Mouse (Mus musculus): ENCODE data around the gene Olfr1425. TPM values are rescaled to one million over a fixed set of nuclear protein-coding genes. Genes with fewer than 3 reads are reported as not detected.
"Not testable (repeated sequence)": the region's sequence is repeated elsewhere in the genome, so short reads cannot be mapped to it uniquely, and the experiment has no call there.

Gene Olfr1425
- total RNA-seq (2014; rRNA removed; ENCODE audit: low replicate concordance) (not detected in 2 replicates), polyA plus RNA-seq (2015; fragmentation: Nextera tagmentation; extraction: Ambion mirVana) (not detected in 2 replicates)

GRCm38 (mm10) chr19:12077631-12078030 is at the start of gene Olfr1425:
Olfr1425 (minus strand) TSS chr19:12077731.
- H3K4me1 ChIP-seq (ENCODE audit: control insufficient read depth, insufficient read depth); H3K4me2 ChIP-seq (ENCODE audit: low read depth, low read length); H3K36me3 ChIP-seq (replicated peaks; ENCODE audit: control insufficient read depth, insufficient read depth, low read length); DNase-seq (ENCODE audit: low spot score); H3K4me3 ChIP-seq (ENCODE audit: low read depth, low read length); H3K9me3 ChIP-seq (replicated peaks; ENCODE audit: control insufficient read depth, low read length); ATAC-seq (ENCODE audit: insufficient read depth, low read depth); H3K27me3 ChIP-seq (ENCODE audit: control insufficient read depth, insufficient read depth, low read length); H3K27ac ChIP-seq (ENCODE audit: low read depth); H3K9ac ChIP-seq (replicated peaks; ENCODE audit: low read depth, low read length): not testable (repeated sequence)
- 70% methylated on average over 4 of the region's 4 CpGs for WGBS

- H3K36me3 ChIP-seq (replicated peaks; ENCODE audit: control insufficient read depth, insufficient read depth, low read length), result no peaks in the 10 kb centered on the region
- no peaks in the 10 kb centered on the region for H3K27me3 ChIP-seq (ENCODE audit: control insufficient read depth, insufficient read depth, low read length)
- no peak within 1 kb of the TSS for H3K9ac ChIP-seq (replicated peaks; ENCODE audit: low read depth, low read length)
- ATAC-seq (ENCODE audit: insufficient read depth, low read depth), result no peak
- H3K4me1 ChIP-seq (ENCODE audit: control insufficient read depth, insufficient read depth), result no peaks in the 10 kb centered on the region
- no peak within 1 kb of the TSS for H3K27ac ChIP-seq (ENCODE audit: low read depth)
- 65% methylated on average over 3 of the region's 3 CpGs for WGBS
- DNase-seq (ENCODE audit: low spot score), result no peak
- H3K4me3 ChIP-seq (ENCODE audit: low read depth, low read length), result no peak within 1 kb of the TSS
- H3K4me2 ChIP-seq (ENCODE audit: low read depth, low read length), result no peak within 1 kb of the TSS
- no peaks in the 10 kb centered on the region for H3K9me3 ChIP-seq (replicated peaks; ENCODE audit: control insufficient read depth, low read length)
- TF ChIP-seq CTCF (IDR thresholded peaks at IDR 0.05; ENCODE audit: low read depth), result no peak
- TF ChIP-seq EP300 (IDR thresholded peaks at IDR 0.05; ENCODE audit: low read depth), result no peak
Measured at GRCm38 (mm10) chr19:12123103-12123502, 45.6 kb upstream of the Olfr1425 start, which contains the start of gene Olfr76. Olfr76 (minus strand) TSS chr19:12123203.

- ATAC-seq (ENCODE audit: insufficient read depth, low read depth), result no peak
- no peak overlapping the region for H3K4me3 ChIP-seq (ENCODE audit: low read depth, low read length)
- no peaks in the 10 kb centered on the region for H3K27me3 ChIP-seq (ENCODE audit: control insufficient read depth, insufficient read depth, low read length)
- no peaks in the 10 kb centered on the region for H3K9me3 ChIP-seq (replicated peaks; ENCODE audit: control insufficient read depth, low read length)
- DNase-seq (ENCODE audit: low spot score), result no peak
- H3K4me1 ChIP-seq (ENCODE audit: control insufficient read depth, insufficient read depth), result no peaks in the 10 kb centered on the region
- WGBS, result 78% methylated on average over 3 of the region's 3 CpGs
- no peak overlapping the region for H3K4me2 ChIP-seq (ENCODE audit: low read depth, low read length)
- no peaks in the 10 kb centered on the region for H3K36me3 ChIP-seq (replicated peaks; ENCODE audit: control insufficient read depth, insufficient read depth, low read length)
- no peak overlapping the region for H3K27ac ChIP-seq (ENCODE audit: low read depth)
- no peak overlapping the region for H3K9ac ChIP-seq (replicated peaks; ENCODE audit: low read depth, low read length)
- TF ChIP-seq EP300 (IDR thresholded peaks at IDR 0.05; ENCODE audit: low read depth), result no peak
- no peak for TF ChIP-seq CTCF (IDR thresholded peaks at IDR 0.05; ENCODE audit: low read depth)
Measured at GRCm38 (mm10) chr19:12116464-12116863, 38.9 kb upstream of the Olfr1425 start.

- H3K4me2 ChIP-seq (ENCODE audit: low read depth, low read length), result no peak within 1 kb of the TSS
- H3K36me3 ChIP-seq (replicated peaks; ENCODE audit: control insufficient read depth, insufficient read depth, low read length), result no peaks in the 10 kb centered on the region
- TF ChIP-seq CTCF (IDR thresholded peaks at IDR 0.05; ENCODE audit: low read depth), result no peak
- no peak for TF ChIP-seq EP300 (IDR thresholded peaks at IDR 0.05; ENCODE audit: low read depth)
- DNase-seq (ENCODE audit: low spot score) (no peak), ATAC-seq (ENCODE audit: insufficient read depth, low read depth) (no peak)
- no peaks in the 10 kb centered on the region for H3K4me1 ChIP-seq (ENCODE audit: control insufficient read depth, insufficient read depth)
- no peak within 1 kb of the TSS for H3K27ac ChIP-seq (ENCODE audit: low read depth)
- H3K4me3 ChIP-seq (ENCODE audit: low read depth, low read length), result no peak within 1 kb of the TSS
- no peaks in the 10 kb centered on the region for H3K27me3 ChIP-seq (ENCODE audit: control insufficient read depth, insufficient read depth, low read length)
- H3K9ac ChIP-seq (replicated peaks; ENCODE audit: low read depth, low read length), result no peak within 1 kb of the TSS
- H3K9me3 ChIP-seq (replicated peaks; ENCODE audit: control insufficient read depth, low read length), result no peaks in the 10 kb centered on the region
- WGBS, result 60% methylated on average over 1 of the region's 1 CpGs
Measured at GRCm38 (mm10) chr19:12115797-12116196, 38.3 kb upstream of the Olfr1425 start, which contains the start of gene Olfr1428. Olfr1428 (minus strand) TSS chr19:12115897.

- DNase-seq (ENCODE audit: low spot score) (no peak), ATAC-seq (ENCODE audit: insufficient read depth, low read depth) (no peak)
- H3K27me3 ChIP-seq (ENCODE audit: control insufficient read depth, insufficient read depth, low read length), result no peaks in the 10 kb centered on the region
- no peak for TF ChIP-seq EP300 (IDR thresholded peaks at IDR 0.05; ENCODE audit: low read depth)
- no peak for TF ChIP-seq CTCF (IDR thresholded peaks at IDR 0.05; ENCODE audit: low read depth)
- H3K9me3 ChIP-seq (replicated peaks; ENCODE audit: control insufficient read depth, low read length), result no peaks in the 10 kb centered on the region
- no peak overlapping the region for H3K4me2 ChIP-seq (ENCODE audit: low read depth, low read length)
- H3K4me1 ChIP-seq (ENCODE audit: control insufficient read depth, insufficient read depth), result no peaks in the 10 kb centered on the region
- H3K4me3 ChIP-seq (ENCODE audit: low read depth, low read length), result no peak overlapping the region
- no peak overlapping the region for H3K27ac ChIP-seq (ENCODE audit: low read depth)
- H3K9ac ChIP-seq (replicated peaks; ENCODE audit: low read depth, low read length), result no peak overlapping the region
- no peaks in the 10 kb centered on the region for H3K36me3 ChIP-seq (replicated peaks; ENCODE audit: control insufficient read depth, insufficient read depth, low read length)
- 47% methylated on average over 1 of the region's 1 CpGs for WGBS
Measured at GRCm38 (mm10) chr19:12113807-12114206, 36.3 kb upstream of the Olfr1425 start.

- Histone ChIP-seq H3K4me3 (ENCODE audit: low read depth, low read length) (no peak overlapping the region), H3K27me3 (ENCODE audit: control insufficient read depth, insufficient read depth, low read length) (no peaks in the 10 kb centered on the region), H3K27ac (ENCODE audit: low read depth) (no peak overlapping the region), H3K4me2 (ENCODE audit: low read depth, low read length) (no peak overlapping the region), H3K9me3 (replicated peaks; ENCODE audit: control insufficient read depth, low read length) (no peaks in the 10 kb centered on the region), H3K36me3 (replicated peaks; ENCODE audit: control insufficient read depth, insufficient read depth, low read length) (no peaks in the 10 kb centered on the region), H3K9ac (replicated peaks; ENCODE audit: low read depth, low read length) (no peak overlapping the region), H3K4me1 (ENCODE audit: control insufficient read depth, insufficient read depth) (no peaks in the 10 kb centered on the region)
- no peak for DNase-seq (ENCODE audit: low spot score)
- ATAC-seq (ENCODE audit: insufficient read depth, low read depth), result no peak
- 35% methylated on average over 1 of the region's 1 CpGs for WGBS
- TF ChIP-seq EP300 (IDR thresholded peaks at IDR 0.05; ENCODE audit: low read depth) (no peak), CTCF (IDR thresholded peaks at IDR 0.05; ENCODE audit: low read depth) (no peak)
Measured at GRCm38 (mm10) chr19:12104541-12104940, 27.0 kb upstream of the Olfr1425 start.
